Mouse (Mus musculus) ES-E14 (cell line): ENCODE measurements around the gene Fhod1.

Source experiments
- HCFC1 ChIP-seq: IDR thresholded peaks from 2 replicates; pipeline ENCODE4 v1.6.1; 2012; ENCODE audit warnings: low read length, inconsistent platforms, borderline replicate concordance; ENCODE audit not compliant: insufficient read depth
- MAFK ChIP-seq: IDR thresholded peaks from 2 replicates; pipeline ENCODE4 v1.6.1; 2014; ENCODE audit warnings: mild to moderate bottlenecking, low read depth, low read length, inconsistent platforms; ENCODE audit not compliant: insufficient read depth
- ZC3H11A ChIP-seq: IDR thresholded peaks from 2 replicates; pipeline ENCODE4 v1.6.1; 2012; ENCODE audit warnings: low read depth, mild to moderate bottlenecking, inconsistent platforms, low read length, borderline replicate concordance
- ZNF384 ChIP-seq: IDR thresholded peaks from 2 replicates; pipeline ENCODE4 v1.6.1; 2012; ENCODE audit warnings: low read depth, low read length, inconsistent platforms

DNA sequence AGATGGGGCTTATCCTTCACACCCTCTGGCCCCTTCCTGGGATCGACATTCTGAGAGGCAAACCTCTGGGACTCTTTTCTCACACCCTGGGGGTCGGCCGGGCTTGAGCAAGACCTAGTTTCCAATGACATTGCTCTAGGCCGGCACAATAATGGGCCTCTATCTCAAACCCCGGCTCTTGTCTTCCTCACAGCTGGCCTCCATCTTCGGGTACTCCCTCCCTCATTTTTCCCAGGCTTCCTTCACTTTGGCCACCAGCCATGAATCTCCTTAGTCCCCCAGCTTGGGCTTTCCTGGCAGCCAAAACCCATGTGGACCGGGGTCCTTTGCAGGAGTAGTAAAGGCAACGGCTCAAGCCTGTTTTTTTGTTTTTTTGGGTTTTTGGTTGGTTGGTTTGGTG, 6.4 kb downstream of the Fhod1 start:
- TF ChIP-seq HCFC1 (no peak), MAFK (no peak), ZC3H11A (no peak), ZNF384 (no peak)
